Mouse (Mus musculus): ENCODE measurements around the gene Ly75.

DNA sequence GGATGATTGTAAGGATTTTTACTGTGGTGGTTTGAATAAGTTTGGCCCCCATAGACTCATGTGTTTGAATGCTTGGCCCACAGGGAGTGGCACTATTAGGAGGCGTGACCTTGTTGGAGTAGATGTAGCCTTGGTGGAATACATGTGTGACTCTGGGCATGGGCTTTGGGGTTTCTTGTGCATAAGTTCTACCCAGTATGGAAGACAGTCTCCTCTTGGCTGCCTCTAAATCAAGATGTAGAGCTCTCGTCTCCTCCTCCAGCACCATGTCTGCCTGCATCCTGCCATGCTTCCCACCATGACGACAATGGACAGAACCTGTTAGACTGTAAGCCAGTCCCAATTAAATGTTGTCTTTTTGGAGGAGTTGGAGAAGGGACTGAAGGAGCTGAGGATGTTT lies 23.3 kb downstream of the Ly75 start:
- no peak for TF ChIP-seq CTCF (IDR thresholded peaks at IDR 0.05; ENCODE audit: low read depth, low read length)
- TF ChIP-seq POLR2AphosphoS5 (IDR thresholded peaks at IDR 0.05; ENCODE audit: insufficient replicate concordance, low read depth, low read length), result no peak
- TF ChIP-seq TAL1 (conservative IDR thresholded peaks at IDR 0.05; ENCODE audit: low read depth, low read length), result no peak
